Mouse (Mus musculus) liver, postnatal 0 days (tissue): ENCODE measurements at regions not wholly inside any gene's neighbourhood (a gene's known extent, or its start where the extent isn't known, plus 50 kb on each side); places are given as distances from the start of the nearest gene placed in this dataset.

ENCODE experiments used
- CTCF ChIP-seq: sonication (generic); IDR thresholded peaks from 2 replicates; pipeline ENCODE4 v1.5.1; 2016; ENCODE audit warnings: antibody characterized with exemption, low read depth
- EP300 ChIP-seq: IDR thresholded peaks from 2 replicates; pipeline ENCODE4 v1.6.1; 2016; ENCODE audit warnings: antibody characterized with exemption, low read depth, mild to moderate bottlenecking

DNA sequence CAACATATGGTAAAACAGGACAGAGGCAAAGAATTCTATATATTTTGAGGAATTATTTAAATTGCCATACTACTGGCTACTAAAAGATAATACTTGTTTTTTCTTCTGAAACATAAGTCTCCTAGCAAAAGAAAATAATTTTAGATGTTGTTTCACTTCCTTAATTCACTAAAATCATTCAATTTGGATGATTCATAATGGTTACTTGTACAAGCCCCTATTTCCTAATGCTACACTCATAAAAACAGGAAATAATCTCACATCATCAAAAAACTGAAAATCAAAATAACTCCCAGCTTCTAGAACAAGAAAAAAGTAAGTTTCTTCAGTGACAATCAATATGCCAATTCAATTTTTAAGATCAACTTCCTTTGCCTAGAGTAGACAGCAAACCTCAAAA, 951.6 kb upstream of the B3galt2 start:
- TF ChIP-seq CTCF (no peak), EP300 (no peak)
